Mouse (Mus musculus) intestine, postnatal 0 days (tissue): ENCODE data around the gene Catsper1. TPM values are rescaled to one million over a fixed set of nuclear protein-coding genes. Genes with fewer than 3 reads are reported as not detected.

ENCODE experiments used
- ATAC-seq: fragments of 200-750 bp; cut with Nextera tagmentation; 2 replicates; pipeline ENCODE4 v1.8.0; 2017; ENCODE audit warnings: mild to moderate bottlenecking, moderate TSS enrichment, moderate library complexity
- H3K27ac ChIP-seq: fragments of 300-500 bp; sonication (generic); 2 replicates; pipeline ENCODE4 v1.5.1; 2014; ENCODE audit warnings: mild to moderate bottlenecking, low read depth, low read length, moderate library complexity
- H3K27me3 ChIP-seq: fragments of 300-500 bp; sonication (generic); replicated peaks from 2 replicates; pipeline ENCODE4 v1.6.1; 2014; ENCODE audit warnings: low read length, mixed read lengths; ENCODE audit not compliant: control insufficient read depth, insufficient read depth
- H3K36me3 ChIP-seq: fragments of 300-500 bp; sonication (generic); 2 replicates; pipeline ENCODE4 v1.6.1; 2014; ENCODE audit warnings: mild to moderate bottlenecking, moderate library complexity; ENCODE audit not compliant: control insufficient read depth, insufficient read depth
- H3K4me1 ChIP-seq: fragments of 300-500 bp; sonication (generic); replicated peaks from 2 replicates; pipeline ENCODE4 v1.6.1; 2014; ENCODE audit warnings: antibody characterized with exemption, low read length, mixed read lengths; ENCODE audit not compliant: control insufficient read depth, insufficient read depth
- H3K4me2 ChIP-seq: fragments of 300-500 bp; sonication (generic); replicated peaks from 2 replicates; pipeline ENCODE4 v1.6.1; 2014; ENCODE audit warnings: low read depth, mild to moderate bottlenecking, moderate library complexity
- H3K4me3 ChIP-seq: fragments of 300-500 bp; sonication (generic); 2 replicates; pipeline ENCODE4 v1.5.1; 2014; ENCODE audit warnings: low read depth, low read length
- H3K9ac ChIP-seq: fragments of 300-500 bp; sonication (generic); 2 replicates; pipeline ENCODE4 v1.6.1; 2014; ENCODE audit warnings: mild to moderate bottlenecking, low read depth, low read length
- H3K9me3 ChIP-seq: fragments of 300-500 bp; sonication (generic); 2 replicates; pipeline ENCODE4 v1.6.1; 2016; ENCODE audit warnings: mixed run types; ENCODE audit not compliant: control insufficient read depth
- CTCF ChIP-seq: sonication (generic); IDR thresholded peaks from 2 replicates; pipeline ENCODE4 v1.5.1; 2016; ENCODE audit warnings: low read depth, mild to moderate bottlenecking, control low read depth, antibody characterized with exemption, moderate library complexity
- WGBS: fragments of 180-500 bp; shearing (Covaris S2); extraction: QIAGEN DNeasy Blood & Tissue Kit; methylation state at CpG from one replicate; pipeline ENCODE4 v1.1.7; 2014; 5-methylcytosine and 5-hydroxymethylcytosine counted together
- polyA plus RNA-seq: library from polyadenylated mRNA; unstranded; fragments of >200 nt; fragmentation: Nextera tagmentation; extraction: Ambion mirVana; gene quantifications from 2 replicates; pipeline ENCODE4 v1.2.1, GENCODE M21; 2015

Catsper1 gene
- polyA plus RNA-seq, 1 experiment from 2014 or later, result not detected

DNA sequence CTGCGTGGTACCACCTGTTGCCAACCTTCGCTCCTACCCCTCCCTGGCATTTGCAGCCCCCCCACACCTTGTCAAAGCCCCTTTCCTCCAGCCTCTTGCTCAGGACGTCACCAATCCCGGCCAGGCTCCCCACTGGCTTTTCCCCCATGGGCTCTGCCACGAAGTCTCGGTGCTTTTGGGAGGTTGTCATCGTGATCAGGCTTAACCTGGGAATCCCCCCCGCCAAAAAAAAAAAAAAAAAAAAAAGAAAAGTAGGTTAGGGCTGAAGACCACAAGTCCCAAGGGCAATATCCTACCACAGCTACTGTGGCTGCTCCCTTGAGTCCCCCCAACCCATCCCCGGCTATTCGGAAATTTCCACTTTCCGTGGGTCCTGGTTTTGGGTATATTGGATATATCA, 30.2 kb downstream of the Catsper1 start:
- no peak for ATAC-seq
- TF ChIP-seq CTCF, result no peak
- H3K27ac ChIP-seq, result peak overlapping the region; percentile 97; the same call in 1 of the 2 replicates
- H3K9ac ChIP-seq, result peak overlapping the region; percentile 84
- no peaks in the 10 kb centered on the region for H3K9me3 ChIP-seq
- peaks cover 6% of the 10 kb centered on the region; the same call in 1 of the 2 replicates for H3K4me1 ChIP-seq
- peaks cover 38% of the 10 kb centered on the region for H3K36me3 ChIP-seq
- H3K4me3 ChIP-seq, result peak overlapping the region; percentile 95
- H3K27me3 ChIP-seq, result no peaks in the 10 kb centered on the region
- 14% methylated on average over 11 of the region's 11 CpGs for WGBS
- peak overlapping the region; percentile 89 for H3K4me2 ChIP-seq

- Histone ChIP-seq H3K36me3 (peaks cover 42% of the 10 kb centered on the region), H3K4me2 (peak within 1 kb of the TSS; percentile 89), H3K4me3 (peak within 1 kb of the TSS; percentile 95), H3K27ac (peak within 1 kb of the TSS; percentile 97), H3K4me1 (peaks cover 6% of the 10 kb centered on the region; the same call in 1 of the 2 replicates), H3K9me3 (no peaks in the 10 kb centered on the region), H3K27me3 (no peaks in the 10 kb centered on the region), H3K9ac (peak within 1 kb of the TSS; percentile 84)
- ATAC-seq, result peak; percentile 92
- under 1% methylated on average over 85 of the region's 92 CpGs for WGBS
- TF ChIP-seq CTCF, result peak; percentile 52
These were observed 30.9 kb downstream of the Catsper1 start, which contains the start of gene Eif1ad for GRCm38 (mm10) chr19:5366175-5367052. Eif1ad (plus strand) TSS chr19:5366741.

DNA sequence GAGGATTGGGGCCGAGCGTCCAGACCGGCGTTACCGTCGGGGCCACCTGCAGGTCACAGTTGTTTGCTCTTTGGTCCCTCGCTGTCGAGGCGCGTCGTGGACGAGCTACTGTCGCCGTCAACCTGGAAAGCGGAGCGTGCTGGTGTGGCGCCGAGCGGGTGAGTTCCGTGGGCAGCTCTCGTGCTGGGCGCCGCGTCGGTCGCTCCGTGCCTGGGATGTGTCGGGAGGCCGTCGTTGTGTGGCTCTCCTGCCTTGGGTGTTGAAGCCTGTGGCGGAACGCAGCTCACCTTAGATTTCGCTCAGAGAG, 31.5 kb downstream of the Catsper1 start, which contains the start of gene Banf1:
Banf1 (minus strand) TSS at position 116 of the 307 bp plus-strand sequence.
- WGBS, result 0% methylated on average over 33 of the region's 33 CpGs
- Histone ChIP-seq H3K4me2 (peak within 1 kb of the TSS; percentile 89), H3K27me3 (no peaks in the 10 kb centered on the region), H3K9ac (peak within 1 kb of the TSS; percentile 84), H3K36me3 (peaks cover 46% of the 10 kb centered on the region), H3K4me3 (peak within 1 kb of the TSS; percentile 95), H3K27ac (peak within 1 kb of the TSS; percentile 97), H3K9me3 (no peaks in the 10 kb centered on the region), H3K4me1 (peaks cover 6% of the 10 kb centered on the region; the same call in 1 of the 2 replicates)
- no peak for TF ChIP-seq CTCF
- peak; percentile 2; the same call in 1 of the 2 replicates for ATAC-seq

DNA sequence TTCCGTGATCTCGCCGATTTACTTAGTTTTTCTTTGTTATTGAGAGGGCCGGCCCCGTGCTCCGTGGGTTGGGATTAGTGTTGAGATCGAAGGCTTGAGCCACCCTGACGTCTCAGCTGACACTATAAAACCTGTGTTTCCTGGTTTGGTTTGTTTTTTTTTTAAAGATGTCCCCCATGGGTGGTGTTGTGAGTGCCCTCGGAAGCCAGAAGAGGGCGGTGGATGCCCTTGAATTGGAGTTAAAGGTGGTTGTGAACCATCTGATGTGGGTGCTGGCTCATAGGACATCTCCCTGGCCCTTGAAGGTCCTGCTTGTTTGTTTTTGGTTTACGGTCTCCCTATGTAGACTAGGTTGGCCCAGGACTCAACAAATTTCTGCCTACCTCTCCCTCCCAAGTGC, 31.9 kb downstream of the Catsper1 start:
- Histone ChIP-seq H3K4me1 (peaks cover 6% of the 10 kb centered on the region; the same call in 1 of the 2 replicates), H3K36me3 (peaks cover 50% of the 10 kb centered on the region), H3K27ac (peak overlapping the region; percentile 97), H3K4me2 (peak overlapping the region; percentile 89), H3K4me3 (peak overlapping the region; percentile 95), H3K9me3 (no peaks in the 10 kb centered on the region), H3K27me3 (no peaks in the 10 kb centered on the region), H3K9ac (peak overlapping the region; percentile 84)
- TF ChIP-seq CTCF, result peak; percentile 67
- no peak for ATAC-seq
- 6% methylated on average over 11 of the region's 11 CpGs for WGBS

DNA sequence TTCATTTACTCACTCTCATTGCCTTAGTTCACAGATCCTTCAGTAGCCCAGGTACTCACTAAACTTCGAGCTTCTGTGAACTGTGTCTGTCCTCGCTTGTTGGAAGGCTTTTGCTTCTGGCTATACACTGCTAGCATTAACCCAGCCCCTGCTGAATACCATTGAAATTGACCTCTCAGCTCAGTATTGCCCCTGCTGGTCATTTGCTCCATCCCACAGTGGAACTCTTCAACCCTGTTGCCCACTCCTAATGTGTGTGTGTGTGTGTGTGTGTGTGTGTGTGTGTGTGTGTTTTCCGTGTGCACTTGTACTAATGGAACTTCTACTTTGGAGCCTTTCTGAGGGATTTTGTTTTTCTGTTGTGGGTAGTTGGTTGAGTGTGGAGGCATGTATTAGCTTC, 35.4 kb downstream of the Catsper1 start:
- H3K9ac ChIP-seq, result no peak overlapping the region
- ATAC-seq, result no peak
- H3K4me2 ChIP-seq, result no peak overlapping the region
- peaks cover 4% of the 10 kb centered on the region; the same call in 1 of the 2 replicates for H3K4me1 ChIP-seq
- WGBS, result 88% methylated on average over 3 of the region's 3 CpGs
- no peak overlapping the region for H3K4me3 ChIP-seq
- TF ChIP-seq CTCF, result peak; percentile 66
- H3K27me3 ChIP-seq, result no peaks in the 10 kb centered on the region
- no peak overlapping the region for H3K27ac ChIP-seq
- H3K36me3 ChIP-seq, result peaks cover 43% of the 10 kb centered on the region
- no peaks in the 10 kb centered on the region for H3K9me3 ChIP-seq

- Histone ChIP-seq H3K27ac (no peak overlapping the region), H3K36me3 (peaks cover 44% of the 10 kb centered on the region), H3K27me3 (no peaks in the 10 kb centered on the region), H3K9me3 (no peaks in the 10 kb centered on the region), H3K9ac (no peak overlapping the region), H3K4me2 (no peak overlapping the region), H3K4me1 (peaks cover 4% of the 10 kb centered on the region; the same call in 1 of the 2 replicates), H3K4me3 (no peak overlapping the region)
- ATAC-seq, result no peak
- TF ChIP-seq CTCF, result no peak
- WGBS, result 94% methylated on average over 7 of the region's 7 CpGs
These were observed 37.2 kb downstream of the Catsper1 start for GRCm38 (mm10) chr19:5372724-5373123.
